Mouse (Mus musculus) retina, embryonic 14.5 days (tissue): ENCODE data around the gene Cstf3.

ENCODE experiments used
- DNase-seq: peaks from one replicate; pipeline ENCODE4 v3.0.0-alpha.2; 2015; ENCODE audit warnings: low spot score

Gene Cstf3

DNA sequence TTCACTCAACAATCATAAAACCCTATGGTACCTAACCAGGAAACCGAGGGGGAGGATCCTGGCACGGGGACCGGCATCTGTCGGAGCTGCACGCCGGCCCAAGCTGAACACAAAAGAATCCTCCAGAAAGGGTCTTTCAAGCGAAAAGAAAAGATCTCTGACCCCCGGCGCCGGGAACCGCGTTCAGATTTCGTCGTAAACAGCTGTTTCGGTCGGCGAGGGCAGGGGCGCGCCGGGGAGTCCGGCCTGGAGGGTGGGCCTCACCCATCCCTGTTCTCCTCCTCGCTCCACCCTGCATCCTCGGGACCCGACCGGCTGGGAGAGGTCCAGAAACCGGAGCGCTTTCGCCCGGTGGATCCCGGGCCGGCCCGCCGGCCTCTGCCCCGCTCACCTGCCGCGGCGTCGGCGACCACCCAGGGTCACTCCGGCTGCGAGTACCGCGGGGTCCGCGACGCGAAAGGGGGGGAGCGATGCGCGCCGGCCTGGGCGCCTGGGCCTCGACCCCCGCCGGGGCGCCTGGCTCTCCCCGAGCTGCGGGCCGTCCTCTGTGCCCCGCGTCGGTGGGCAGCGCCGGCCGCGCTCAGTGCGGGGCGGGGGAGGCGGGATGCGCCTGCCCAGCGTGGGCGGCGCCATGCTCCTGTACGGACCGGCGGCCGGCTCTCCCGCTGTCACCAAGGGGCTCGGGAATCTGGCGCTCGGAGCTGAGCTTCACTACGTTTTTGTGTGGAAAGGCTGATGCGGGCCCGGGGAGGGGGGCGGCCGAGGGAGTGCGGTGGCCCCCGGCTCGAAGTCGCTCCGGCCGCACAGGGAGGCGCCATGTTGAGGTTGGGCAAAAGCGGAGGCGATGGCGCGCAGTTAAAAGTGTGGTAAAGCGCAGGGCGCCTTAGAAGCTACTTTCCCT lies 121.5 kb downstream of the Cstf3 start, which contains the start of gene Tcp11l1:
Gene Tcp11l1, minus strand, starts transcription at position 585 of the 901 bp plus-strand sequence.
- DNase-seq, result peak; percentile 72

DNA sequence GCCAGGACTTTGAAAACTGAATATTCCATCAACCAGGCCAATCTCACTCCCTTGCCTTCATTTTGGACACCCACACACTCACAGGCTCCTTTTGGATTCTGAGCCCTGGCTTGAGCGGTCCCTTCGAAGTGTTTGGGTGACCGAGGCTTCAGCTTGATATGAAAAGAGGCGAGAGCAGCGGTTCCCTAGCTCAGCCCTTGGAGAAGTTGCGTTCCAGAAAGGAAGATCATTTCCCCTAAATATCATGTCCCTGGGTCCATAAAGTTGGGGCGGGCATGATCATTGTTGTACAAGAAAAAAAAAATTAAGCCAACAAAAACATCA lies 122.1 kb downstream of the Cstf3 start:
- DNase-seq, result no peak

DNA sequence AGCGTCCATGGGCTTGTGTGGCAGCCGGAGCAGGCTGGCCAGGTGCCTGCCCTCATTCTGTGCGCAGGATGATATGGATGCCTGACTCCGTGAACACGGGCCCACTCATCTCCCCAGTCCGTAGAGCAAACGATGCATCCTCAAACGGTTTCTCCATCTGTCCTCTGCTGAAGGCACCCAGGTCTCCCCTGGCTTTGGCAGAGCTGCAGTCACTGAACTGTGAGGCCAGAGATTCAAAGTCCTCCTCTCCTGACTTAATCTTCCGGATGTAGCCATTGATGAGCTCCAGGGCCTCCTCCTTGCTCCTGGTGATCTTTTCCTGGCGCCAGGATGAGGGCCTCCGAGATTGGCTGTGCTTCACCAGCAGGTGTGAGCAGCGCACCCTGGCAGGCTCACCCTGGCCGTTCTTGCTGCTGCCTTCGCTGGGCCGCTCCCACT lies 124.0 kb downstream of the Cstf3 start:
- DNase-seq, result peak; percentile 17
